Mouse (Mus musculus) left cerebral cortex, adult 8-10 months (tissue): ENCODE data around the gene Pp2d1. TPM values are rescaled to one million over a fixed set of nuclear protein-coding genes. Genes with fewer than 3 reads are reported as not detected.

Experiments used
- DNase-seq, 2 experiments: peaks; one replicate each; pipeline ENCODE4 v3.0.0; 2022; ENCODE audit warnings: low spot score in 2 of 2
- total RNA-seq, 4 experiments: library from RNA; stranded (reverse); gene quantifications; 2 replicates each; pipeline ENCODE4 v1.2.4; 2022

Gene Pp2d1
- total RNA-seq, 4 experiments from 2014 or later: 0.15 TPM; not detected in 3

- DNase-seq: no peak
Observed at GRCm38 (mm10) chr17:53566161-53566918, 27.1 kb upstream of the Pp2d1 start, which contains the start of gene Kat2b. Gene Kat2b (plus strand): TSS chr17:53566861.

GRCm38 (mm10) chr17:53564837-53565236, 25.6 kb upstream of the Pp2d1 start:
- no peak for DNase-seq

- no peak for DNase-seq
Observed at GRCm38 (mm10) chr17:53561458-53562029, 22.3 kb upstream of the Pp2d1 start.

GRCm38 (mm10) chr17:53559646-53560045, 20.4 kb upstream of the Pp2d1 start:
- no peak for DNase-seq

GRCm38 (mm10) chr17:53557443-53557842, 18.2 kb upstream of the Pp2d1 start:
- no peak for DNase-seq

GRCm38 (mm10) chr17:53554813-53555212, 15.6 kb upstream of the Pp2d1 start:
- DNase-seq: no peak

GRCm38 (mm10) chr17:53554088-53554487, 14.8 kb upstream of the Pp2d1 start:
- DNase-seq: no peak

- DNase-seq: no peak
Observed at GRCm38 (mm10) chr17:53551306-53552299, 12.4 kb upstream of the Pp2d1 start.

GRCm38 (mm10) chr17:53543591-53544324, 4.5 kb upstream of the Pp2d1 start:
- peak; percentile 18 to 65 for DNase-seq

- no peak for DNase-seq
Observed at GRCm38 (mm10) chr17:53542536-53542935, 3.3 kb upstream of the Pp2d1 start.

- DNase-seq: no peak
Observed at GRCm38 (mm10) chr17:53532425-53532824, 6.8 kb downstream of the Pp2d1 start.

GRCm38 (mm10) chr17:53531160-53531559, 8.1 kb downstream of the Pp2d1 start:
- DNase-seq: no peak

GRCm38 (mm10) chr17:53528034-53528433, 11.2 kb downstream of the Pp2d1 start:
- no peak for DNase-seq

- DNase-seq: no peak
Observed at GRCm38 (mm10) chr17:53520509-53520908, 18.7 kb downstream of the Pp2d1 start.

GRCm38 (mm10) chr17:53519364-53519763, 19.9 kb downstream of the Pp2d1 start:
- DNase-seq: no peak

GRCm38 (mm10) chr17:53512311-53512951, 26.8 kb downstream of the Pp2d1 start:
- no peak for DNase-seq

- DNase-seq: no peak
Observed at GRCm38 (mm10) chr17:53502966-53503365, 36.3 kb downstream of the Pp2d1 start.

GRCm38 (mm10) chr17:53489007-53489378, 50.3 kb downstream of the Pp2d1 start:
- DNase-seq: no peak

GRCm38 (mm10) chr17:53488291-53489006, 50.8 kb downstream of the Pp2d1 start:
- DNase-seq: no peak

GRCm38 (mm10) chr17:53480433-53480832, 58.8 kb downstream of the Pp2d1 start:
- no peak for DNase-seq
